Mouse (Mus musculus) forebrain, embryonic 12.5 days (tissue): ENCODE measurements around the gene Ptprh. TPM values are rescaled to one million over a fixed set of nuclear protein-coding genes. Genes with fewer than 3 reads are reported as not detected.

Experiments used
- ATAC-seq: fragments of 200-750 bp; cut with Nextera tagmentation; 2 replicates; pipeline ENCODE4 v1.8.0; 2017; ENCODE audit warnings: moderate TSS enrichment; ENCODE audit not compliant: low FRiP score
- H3K27ac ChIP-seq: fragments of 300-500 bp; sonication (generic); 2 replicates; pipeline ENCODE4 v1.5.1; 2016; ENCODE audit warnings: mild to moderate bottlenecking
- H3K27me3 ChIP-seq: fragments of 300-500 bp; sonication (generic); 2 replicates; pipeline ENCODE4 v1.6.1; 2016; ENCODE audit warnings: mild to moderate bottlenecking
- H3K36me3 ChIP-seq: fragments of 300-500 bp; sonication (generic); replicated peaks from 2 replicates; pipeline ENCODE4 v1.6.1; 2016; ENCODE audit warnings: mild to moderate bottlenecking
- H3K4me1 ChIP-seq: fragments of 300-500 bp; sonication (generic); 2 replicates; pipeline ENCODE4 v1.6.1; 2016
- H3K4me2 ChIP-seq: fragments of 300-500 bp; sonication (generic); 2 replicates; pipeline ENCODE4 v1.6.1; 2016; ENCODE audit warnings: mild to moderate bottlenecking, moderate library complexity
- H3K4me3 ChIP-seq: fragments of 300-500 bp; sonication (generic); replicated peaks from 2 replicates; pipeline ENCODE4 v1.5.1; 2016; ENCODE audit warnings: mild to moderate bottlenecking
- H3K9ac ChIP-seq: fragments of 300-500 bp; sonication (generic); 2 replicates; pipeline ENCODE4 v1.6.1; 2016; ENCODE audit warnings: mild to moderate bottlenecking
- H3K9me3 ChIP-seq: fragments of 300-500 bp; sonication (generic); 2 replicates; pipeline ENCODE4 v1.6.1; 2016
- WGBS: fragments of 180-500 bp; shearing (Covaris S2); methylation state at CpG from one replicate; pipeline ENCODE4 v1.1.7; 2016; 5-methylcytosine and 5-hydroxymethylcytosine counted together
- microRNA-seq: library from miRNA; unstranded; fragments of <30 nt; microRNA quantifications from one replicate; pipeline ENCODE4, GENCODE M21; 2017
- polyA plus RNA-seq: library from polyadenylated mRNA; unstranded; fragments of >200 nt; fragmentation: Nextera tagmentation; extraction: Ambion mirVana; gene quantifications from 2 replicates; pipeline ENCODE4 v1.2.1, GENCODE M21; 2016

Gene Ptprh
- polyA plus RNA-seq, 1 experiment from 2014 or later: not detected

DNA sequence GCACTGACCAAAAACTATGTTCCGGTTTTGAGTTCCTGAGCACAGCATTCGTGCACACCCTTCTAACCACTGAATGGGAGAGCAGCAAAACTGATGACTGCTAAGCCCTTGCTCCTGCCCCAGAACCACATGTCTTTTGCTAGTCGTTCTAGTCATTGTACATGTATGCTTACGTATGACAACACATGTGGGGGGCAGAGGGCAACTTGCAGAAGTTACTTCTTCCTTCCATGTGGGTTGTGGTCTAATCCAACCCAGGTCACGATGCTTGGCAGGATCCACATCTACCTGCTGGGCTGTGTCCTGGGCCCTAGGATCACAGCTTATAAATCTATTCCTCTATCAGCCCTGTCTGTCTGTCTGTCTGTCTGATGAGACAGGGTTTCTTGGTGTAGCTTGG is 100.0 kb downstream of the Ptprh start:
- H3K9me3 ChIP-seq: no peaks in the 10 kb centered on the region
- WGBS: 82% methylated on average over 5 of the region's 5 CpGs

GRCm38 (mm10) chr7:4503100-4503499 is 100.7 kb downstream of the Ptprh start:
- H3K4me1 ChIP-seq: peaks cover 32% of the 10 kb centered on the region
- no peak for ATAC-seq
- no peak overlapping the region for H3K27ac ChIP-seq
- H3K9ac ChIP-seq: no peak overlapping the region
- H3K4me2 ChIP-seq: no peak overlapping the region
- H3K27me3 ChIP-seq: no peaks in the 10 kb centered on the region
- no peaks in the 10 kb centered on the region for H3K36me3 ChIP-seq
- H3K4me3 ChIP-seq: no peak overlapping the region
- WGBS: 76% methylated on average over 4 of the region's 4 CpGs
- H3K9me3 ChIP-seq: no peaks in the 10 kb centered on the region

More for the DNA sequence above, 100.0 kb downstream of the Ptprh start:
- Histone ChIP-seq H3K27me3 (peaks cover 5% of the 10 kb centered on the region; the same call in 1 of the 2 replicates), H3K9ac (no peak overlapping the region), H3K4me3 (no peak overlapping the region), H3K27ac (no peak overlapping the region), H3K4me1 (peaks cover 25% of the 10 kb centered on the region), H3K36me3 (no peaks in the 10 kb centered on the region), H3K4me2 (no peak overlapping the region)
- ATAC-seq: no peak

GRCm38 (mm10) chr7:4502421-4503090 is 101.3 kb downstream of the Ptprh start:
- Histone ChIP-seq H3K9me3 (no peaks in the 10 kb centered on the region), H3K4me2 (peak overlapping the region; percentile 87), H3K27me3 (no peaks in the 10 kb centered on the region), H3K4me3 (peak overlapping the region; percentile 95), H3K27ac (no peak overlapping the region), H3K9ac (peak overlapping the region; percentile 97), H3K4me1 (peaks cover 38% of the 10 kb centered on the region), H3K36me3 (no peaks in the 10 kb centered on the region)
- peak; percentile 5; the same call in 1 of the 2 replicates for ATAC-seq
- 11% methylated on average over 14 of the region's 14 CpGs for WGBS

DNA sequence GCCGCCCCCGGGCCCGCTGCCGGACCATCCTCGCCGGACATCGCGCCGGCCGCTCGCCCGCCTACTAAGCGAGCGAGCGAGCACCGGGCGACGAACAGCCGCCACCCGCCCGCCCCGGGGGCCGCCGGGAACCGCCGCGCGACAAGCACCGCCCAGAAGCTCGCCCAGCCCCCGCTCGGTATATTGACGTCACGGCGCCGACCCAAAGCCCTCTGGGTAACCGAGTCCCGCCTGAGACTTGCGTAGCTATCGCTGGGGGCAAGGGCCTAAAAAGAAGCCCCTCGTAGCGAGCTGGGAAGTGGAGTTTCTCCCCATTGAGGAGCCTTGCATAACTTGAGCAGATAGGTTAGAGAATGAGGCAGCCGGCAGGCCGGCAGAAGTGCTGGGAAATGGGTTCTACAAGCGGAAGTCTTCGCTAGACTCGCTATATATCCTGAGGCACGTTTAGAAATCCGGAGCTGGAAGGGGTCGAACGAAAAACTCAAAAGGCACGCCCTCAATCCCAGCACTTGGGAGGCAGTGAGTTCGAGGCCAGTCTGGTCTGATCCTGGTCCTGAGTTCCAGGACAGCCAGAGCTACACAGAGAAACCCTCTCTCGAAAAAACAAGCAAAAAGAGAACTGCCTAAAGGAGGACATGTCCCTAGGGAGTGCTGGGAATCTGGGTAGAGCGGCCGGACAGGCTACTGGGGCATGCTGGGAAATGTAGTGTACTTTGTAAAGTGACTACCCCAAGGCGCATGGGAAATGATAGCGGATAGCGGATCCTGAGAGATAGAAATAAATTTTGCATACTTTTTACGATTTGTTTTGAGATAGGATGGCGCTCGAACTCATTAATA is 102.1 kb downstream of the Ptprh start, which contains the start of gene Ppp1r12c:
Gene Ppp1r12c (minus strand): TSS at position 123 of the 840 bp plus-strand sequence.
- Histone ChIP-seq H3K9ac (peak within 1 kb of the TSS; percentile 97), H3K4me1 (peaks cover 42% of the 10 kb centered on the region), H3K36me3 (peaks cover 6% of the 10 kb centered on the region), H3K27me3 (no peaks in the 10 kb centered on the region), H3K4me2 (peak within 1 kb of the TSS; percentile 87), H3K4me3 (peak within 1 kb of the TSS; percentile 95), H3K27ac (peak within 1 kb of the TSS; percentile 81), H3K9me3 (no peaks in the 10 kb centered on the region)
- ATAC-seq: peak; percentile 95
- WGBS: under 1% methylated on average over 61 of the region's 62 CpGs

DNA sequence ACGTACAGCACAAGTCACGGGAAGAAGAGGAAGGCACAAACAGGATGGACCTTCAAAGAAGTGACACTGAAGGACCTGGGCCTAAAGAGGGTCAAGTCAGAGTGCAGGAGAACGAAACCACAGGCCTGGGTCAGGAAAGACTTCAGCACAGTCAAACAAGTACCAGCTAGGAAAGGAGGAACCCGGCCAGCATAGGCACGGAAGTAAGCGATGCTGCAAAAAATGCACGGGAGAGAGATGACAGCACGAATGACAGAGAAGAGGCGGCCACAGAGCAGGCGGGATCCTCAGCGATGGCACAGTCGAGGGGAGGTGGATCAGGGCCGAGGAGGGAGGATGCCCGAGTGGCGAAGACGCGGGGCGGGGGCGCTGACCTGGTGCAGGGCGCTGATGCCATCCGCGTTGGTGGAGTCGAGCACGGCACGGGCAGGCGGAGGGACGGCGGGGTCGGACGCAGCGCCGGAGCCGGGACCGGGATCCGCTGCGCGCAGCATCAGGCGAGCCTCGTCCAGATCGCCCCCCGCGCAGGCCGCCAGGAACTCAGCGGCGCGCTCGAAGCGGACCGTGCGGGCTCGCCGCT is 102.9 kb downstream of the Ptprh start:
- Histone ChIP-seq H3K4me2 (peak overlapping the region; percentile 87), H3K4me3 (peak overlapping the region; percentile 95), H3K9me3 (no peaks in the 10 kb centered on the region), H3K9ac (peak overlapping the region; percentile 97), H3K4me1 (peaks cover 42% of the 10 kb centered on the region), H3K27ac (peak overlapping the region; percentile 81), H3K27me3 (no peaks in the 10 kb centered on the region), H3K36me3 (peaks cover 13% of the 10 kb centered on the region)
- peak; percentile 57 for ATAC-seq
- under 1% methylated on average over 44 of the region's 52 CpGs for WGBS

DNA sequence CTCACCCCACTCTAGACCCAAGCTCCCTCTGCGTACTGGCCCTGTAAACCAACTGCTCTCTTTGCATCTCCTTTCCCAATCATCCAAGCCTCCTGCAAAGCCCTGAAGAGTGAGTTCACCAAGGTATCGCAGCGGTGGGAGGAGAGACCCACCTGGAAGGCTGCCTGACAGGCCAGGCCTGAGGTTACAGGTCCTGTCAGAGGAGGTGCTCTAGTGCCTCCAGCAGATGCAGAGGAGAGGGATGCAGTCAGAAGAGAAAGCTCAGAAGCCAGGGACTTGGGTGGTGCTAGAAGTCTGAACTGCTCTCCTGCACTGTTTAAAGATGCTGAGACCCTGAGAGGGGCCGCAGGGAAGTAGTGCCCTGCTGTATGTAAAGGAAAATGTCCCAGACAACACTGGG is 104.8 kb downstream of the Ptprh start:
- Histone ChIP-seq H3K9me3 (no peaks in the 10 kb centered on the region), H3K27ac (no peak overlapping the region; the same call in 1 of the 2 replicates), H3K4me3 (0 out of 2 replicates have a peak overlapping the region, but pooled peaks have one; percentile 2), H3K4me2 (peak overlapping the region; percentile 87; the same call in 1 of the 2 replicates), H3K4me1 (peaks cover 42% of the 10 kb centered on the region), H3K9ac (peak overlapping the region; percentile 97), H3K27me3 (no peaks in the 10 kb centered on the region), H3K36me3 (peaks cover 29% of the 10 kb centered on the region)
- 92% methylated on average over 4 of the region's 4 CpGs for WGBS
- ATAC-seq: no peak

Small RNAs within 50 kb of the gene (microRNA-seq; reads per million reads assigned to microRNA genes)
- gene Gm23577: not detected

Other genes starting within 250 kb of the Ptprh start
- gene Gp6, start 206.3 kb downstream of the Ptprh start, polyA plus RNA-seq: 0.09 and 0.49 TPM in 2 replicates
- gene Rdh13, start 158.4 kb downstream of the Ptprh start, polyA plus RNA-seq: 26.5 and 26.7 TPM in 2 replicates
- 3.6 and 4.1 TPM in 2 replicates for gene Eps8l1, start 143.4 kb downstream of the Ptprh start, polyA plus RNA-seq
- gene Ppp1r12c, start 102.4 kb downstream of the Ptprh start, polyA plus RNA-seq: 54.6 and 59.7 TPM in 2 replicates
- 5.6 and 8.3 TPM in 2 replicates for gene Tnnt1, start 87.7 kb downstream of the Ptprh start, polyA plus RNA-seq
- gene Tnni3, start 79.8 kb downstream of the Ptprh start, polyA plus RNA-seq: 2.2 and 2.4 TPM in 2 replicates
- 1.7 and 2.9 TPM in 2 replicates for gene Dnaaf3, start 71.6 kb downstream of the Ptprh start, polyA plus RNA-seq
- 34.6 and 35.2 TPM in 2 replicates for gene Syt5, start 56.5 kb downstream of the Ptprh start, polyA plus RNA-seq
- gene Tmem86b, start 27.4 kb upstream of the Ptprh start, polyA plus RNA-seq: 3.7 and 5.1 TPM in 2 replicates
- 15.4 and 25.3 TPM in 2 replicates for gene Ppp6r1, start 55.0 kb upstream of the Ptprh start, polyA plus RNA-seq
- 112 and 114 TPM in 2 replicates for gene Hspbp1, start 81.0 kb upstream of the Ptprh start, polyA plus RNA-seq
- gene Brsk1, start 86.6 kb upstream of the Ptprh start, polyA plus RNA-seq: 3.6 and 3.8 TPM in 2 replicates
- gene Tmem150b, start 121.2 kb upstream of the Ptprh start, polyA plus RNA-seq: 0.27 and 0.35 TPM in 2 replicates
- gene Kmt5c, start 136.1 kb upstream of the Ptprh start, polyA plus RNA-seq: 78.9 and 94.2 TPM in 2 replicates
- gene Cox6b2, start 149.1 kb upstream of the Ptprh start, polyA plus RNA-seq: 31.3 and 32.5 TPM in 2 replicates
- gene Fam71e2, start 167.3 kb upstream of the Ptprh start, polyA plus RNA-seq: not detected in 2 replicates
- gene Il11, start 178.8 kb upstream of the Ptprh start, polyA plus RNA-seq: 0.24 and 0.77 TPM in 2 replicates
- not detected in 2 replicates for gene Tmem190, start 178.9 kb upstream of the Ptprh start, polyA plus RNA-seq
- gene Tmem238, start 185.6 kb upstream of the Ptprh start, polyA plus RNA-seq: 2.7 and 3.6 TPM in 2 replicates
- gene Rpl28, start 188.8 kb upstream of the Ptprh start, polyA plus RNA-seq: 306 and 310 TPM in 2 replicates
- gene Ube2s, start 208.5 kb upstream of the Ptprh start, polyA plus RNA-seq: 434 and 445 TPM in 2 replicates
- gene Shisa7, start 240.7 kb upstream of the Ptprh start, polyA plus RNA-seq: 4.0 and 4.6 TPM in 2 replicates